Mouse (Mus musculus) thymus, adult 2 months (tissue): ENCODE measurements around the gene Haus8. TPM values are rescaled to one million over a fixed set of nuclear protein-coding genes. Genes with fewer than 3 reads are reported as not detected.
"Not testable (repeated sequence)": the region's sequence is repeated elsewhere in the genome, so short reads cannot be mapped to it uniquely, and the experiment has no call there.

Experiments
- DNase-seq: peaks from one replicate; pipeline ENCODE4 v3.0.0; 2021
- H3K27ac ChIP-seq: fragments of 200-500 bp; 2 replicates; pipeline ENCODE4 v1.5.1; 2012; ENCODE audit warnings: low read length, control low read depth; ENCODE audit not compliant: control insufficient read depth, insufficient read depth
- H3K27me3 ChIP-seq: fragments of 200-500 bp; 2 replicates; pipeline ENCODE4 v1.6.1; 2012; ENCODE audit warnings: mild to moderate bottlenecking, low read length, moderate library complexity, mixed read lengths; ENCODE audit not compliant: control insufficient read depth, insufficient read depth
- H3K36me3 ChIP-seq: fragments of 200-500 bp; 2 replicates; pipeline ENCODE4 v1.6.1; 2012; ENCODE audit warnings: mild to moderate bottlenecking, low read length, moderate library complexity; ENCODE audit not compliant: control insufficient read depth, insufficient read depth
- H3K4me1 ChIP-seq: fragments of 200-500 bp; replicated peaks from 2 replicates; pipeline ENCODE4 v1.6.1; 2012; ENCODE audit warnings: low read length; ENCODE audit not compliant: control insufficient read depth, insufficient read depth
- H3K4me3 ChIP-seq: fragments of 200-500 bp; 2 replicates; pipeline ENCODE4 v1.5.1; 2012; ENCODE audit warnings: mild to moderate bottlenecking, low read length, control low read depth, moderate library complexity; ENCODE audit not compliant: control insufficient read depth, insufficient read depth
- CTCF ChIP-seq: fragments of 200-500 bp; IDR thresholded peaks from 2 replicates; pipeline ENCODE4 v1.5.1; 2012; ENCODE audit warnings: mild to moderate bottlenecking, control low read depth, low read length, moderate library complexity, borderline replicate concordance; ENCODE audit not compliant: control insufficient read depth, poor library complexity, insufficient read depth; ENCODE audit errors: extremely low read depth
- POLR2A ChIP-seq: fragments of 200-500 bp; IDR thresholded peaks from 2 replicates; pipeline ENCODE4 v1.6.1; 2012; ENCODE audit warnings: mild to moderate bottlenecking, low read length, control low read depth, moderate library complexity; ENCODE audit not compliant: control insufficient read depth, poor library complexity, insufficient read depth; ENCODE audit errors: extremely low read depth
- WGBS: fragments of 180-500 bp; shearing (Covaris S2); methylation state at CpG from one replicate; pipeline ENCODE4 v1.1.7; 2018; 5-methylcytosine and 5-hydroxymethylcytosine counted together
- polyA plus RNA-seq: library from polyadenylated mRNA; depleted of rRNA; stranded (reverse); fragments of >200 nt; gene quantifications from 2 replicates; pipeline ENCODE4 v1.2.3, GENCODE M21; 2012; rRNA removed

Haus8 gene
- polyA plus RNA-seq, 1 experiment: 17.7 TPM

- Histone ChIP-seq H3K4me1 (no peaks in the 10 kb centered on the region), H3K36me3 (peaks cover 4% of the 10 kb centered on the region; the same call in 1 of the 2 replicates), H3K27me3 (no peaks in the 10 kb centered on the region), H3K4me3 (no peak overlapping the region), H3K27ac (no peak overlapping the region)
- no peak for DNase-seq
- WGBS: 96% methylated on average over 3 of the region's 3 CpGs
- TF ChIP-seq POLR2A: no peak
- no peak for TF ChIP-seq CTCF
Observed at GRCm38 (mm10) chr8:71256545-71257232, 16.0 kb downstream of the Haus8 start.

- no peak for DNase-seq
- TF ChIP-seq POLR2A (no peak), CTCF (no peak)
- Histone ChIP-seq H3K4me3 (no peak overlapping the region), H3K36me3 (no peaks in the 10 kb centered on the region; the same call in 1 of the 2 replicates), H3K27me3 (no peaks in the 10 kb centered on the region), H3K27ac (no peak overlapping the region), H3K4me1 (no peaks in the 10 kb centered on the region)
- 90% methylated on average over 1 of the region's 1 CpGs for WGBS
Observed at GRCm38 (mm10) chr8:71248203-71248602, 24.5 kb downstream of the Haus8 start.

- H3K27me3 ChIP-seq: no peaks in the 10 kb centered on the region
- H3K27ac ChIP-seq: no peak overlapping the region
- no peak for DNase-seq
- no peak overlapping the region for H3K4me3 ChIP-seq
- no peaks in the 10 kb centered on the region for H3K4me1 ChIP-seq
- H3K36me3 ChIP-seq: no peaks in the 10 kb centered on the region
- TF ChIP-seq POLR2A (no peak), CTCF (no peak)
- WGBS: 94% methylated on average over 2 of the region's 2 CpGs
Observed at GRCm38 (mm10) chr8:71242757-71243156, 30.0 kb downstream of the Haus8 start.

GRCm38 (mm10) chr8:71224560-71224959, 48.2 kb downstream of the Haus8 start:
- no peak for TF ChIP-seq POLR2A
- no peak for TF ChIP-seq CTCF
- DNase-seq: peak; percentile 5
- Histone ChIP-seq H3K27ac (no peak overlapping the region), H3K36me3 (no peaks in the 10 kb centered on the region), H3K4me3 (no peak overlapping the region), H3K27me3 (no peaks in the 10 kb centered on the region), H3K4me1 (no peaks in the 10 kb centered on the region)
- WGBS: 45% methylated on average over 2 of the region's 2 CpGs

- DNase-seq, H3K36me3 ChIP-seq, H3K27me3 ChIP-seq, H3K4me1 ChIP-seq, H3K4me3 ChIP-seq, H3K27ac ChIP-seq: not testable (repeated sequence)
- 97% methylated on average over 4 of the region's 5 CpGs for WGBS
Observed at GRCm38 (mm10) chr8:71214266-71214665, 58.5 kb downstream of the Haus8 start.

- H3K27ac ChIP-seq, H3K36me3 ChIP-seq, H3K4me1 ChIP-seq, H3K27me3 ChIP-seq: not testable (repeated sequence)
- H3K4me3 ChIP-seq: peak overlapping the region; percentile 48
- peak; percentile 11 for DNase-seq
- under 1% methylated on average over 7 of the region's 11 CpGs for WGBS
Observed at GRCm38 (mm10) chr8:71205541-71205967, 67.2 kb downstream of the Haus8 start.

Other genes with a start within 250 kb of the Haus8 start
- gene Myo9b, start 220 bp downstream of the Haus8 start, polyA plus RNA-seq: 82.5 and 90.7 TPM in 2 replicates
- 133 and 156 TPM in 2 replicates for gene Use1, start 93.9 kb upstream of the Haus8 start, polyA plus RNA-seq
- gene Ocel1, start 98.4 kb upstream of the Haus8 start, polyA plus RNA-seq: 34.9 and 36.1 TPM in 2 replicates
- 71.2 and 71.5 TPM in 2 replicates for gene Nr2f6, start 109.0 kb upstream of the Haus8 start, polyA plus RNA-seq
- 9.9 and 13.6 TPM in 2 replicates for gene Ushbp1, start 122.9 kb upstream of the Haus8 start, polyA plus RNA-seq
- 219 and 225 TPM in 2 replicates for gene Babam1, start 123.9 kb upstream of the Haus8 start, polyA plus RNA-seq
- gene Ankle1, start 133.1 kb upstream of the Haus8 start, polyA plus RNA-seq: 60.0 and 72.6 TPM in 2 replicates
- 282 and 336 TPM in 2 replicates for gene Abhd8, start 190.7 kb upstream of the Haus8 start, polyA plus RNA-seq
- gene Mrpl34, start 192.0 kb upstream of the Haus8 start, polyA plus RNA-seq: 119 and 125 TPM in 2 replicates
- 201 and 216 TPM in 2 replicates for gene Dda1, start 196.3 kb upstream of the Haus8 start, polyA plus RNA-seq
- gene Ano8, start 213.0 kb upstream of the Haus8 start, polyA plus RNA-seq: 34.8 and 40.7 TPM in 2 replicates
- gene Gtpbp3, start 215.2 kb upstream of the Haus8 start, polyA plus RNA-seq: 56.8 and 58.7 TPM in 2 replicates
- 59.2 and 62.6 TPM in 2 replicates for gene Plvap, start 238.8 kb upstream of the Haus8 start, polyA plus RNA-seq